ENCODE assay signal across 9 mouse cellular contexts in genomic region chr12:86686551-86687330, GRCm38 (mm10). TPM values are rescaled to one million over a fixed set of nuclear protein-coding genes. Genes with fewer than 3 reads are reported as not detected.
DNase-seq lines count a peak whose midpoint lies in the region; ATAC-seq and TF ChIP-seq lines count a peak whose summit lies in the region.
"Had no signal": no experiment of that assay in that cellular context is flagged by ENCODE, and none has a peak within 500 bp of the region (broad histone marks: within the 10 kb centered on the region; RNA-seq: fewer than 3 reads in every experiment).

No protein-coding gene starts in this region.

- TF ChIP-seq CTCF in E14TG2a.4 (conservative IDR thresholded peaks at IDR 0.05; ENCODE audit: low read length): no peak

- H3K27ac ChIP-seq in kidney, embryonic 16.5 days (ENCODE audit: low read length): peak overlapping the region; percentile 7; the same call in 1 of the 2 replicates
- H3K27ac ChIP-seq: macrophage had no signal

- 64% methylated on average over 13 of the region's 13 CpGs for WGBS in kidney, embryonic 16.5 days

- no peak overlapping the region for H3K4me3 ChIP-seq in kidney, embryonic 16.5 days (ENCODE audit: low read length)
- peak overlapping the region; percentile 46 for H3K4me3 ChIP-seq in E14TG2a.4 (replicated peaks; ENCODE audit: low read length)

- no peak for ATAC-seq in kidney, embryonic 16.5 days (ENCODE audit: low FRiP score, low TSS enrichment)
- ATAC-seq in granulocyte monocyte progenitor cell, adult 5-6 weeks (replicated peaks; ENCODE audit: poor library complexity, severe bottlenecking): peak; percentile 25
- no peak for ATAC-seq in monocyte, adult 5-6 weeks (replicated peaks; ENCODE audit: insufficient number of reproducible peaks, low FRiP score, low TSS enrichment, poor library complexity, severe bottlenecking)

- no peak for DNase-seq in kidney, postnatal 36 days
- DNase-seq in B cell, adult 2 months: peak; percentile 35 to 54
- DNase-seq in gastrocnemius, adult 8-10 months (ENCODE audit: low spot score in 2 of 2): no peak

- H3K9ac ChIP-seq in kidney, embryonic 16.5 days (replicated peaks; ENCODE audit: low read length): no peak overlapping the region

- peaks cover 3% of the 10 kb centered on the region for H3K4me1 ChIP-seq in kidney, embryonic 16.5 days (ENCODE audit: insufficient read depth, low read length)
- H3K4me1 ChIP-seq in E14TG2a.4 (replicated peaks; ENCODE audit: low read depth, low read length): peaks cover 84% of the 10 kb centered on the region

- H3K4me2 ChIP-seq in kidney, embryonic 16.5 days (replicated peaks; ENCODE audit: low read depth, low read length): no peak overlapping the region

- no peaks in the 10 kb centered on the region for H3K36me3 ChIP-seq in kidney, embryonic 16.5 days (ENCODE audit: insufficient read depth, low read length)
- H3K36me3 ChIP-seq in E14TG2a.4 (ENCODE audit: insufficient read depth, low read length): no peaks in the 10 kb centered on the region

- H3K9me3 ChIP-seq in kidney, embryonic 16.5 days (ENCODE audit: low read length): no peaks in the 10 kb centered on the region
- no peaks in the 10 kb centered on the region for H3K9me3 ChIP-seq in E14TG2a.4 (ENCODE audit: low read length)

- H3K27me3 ChIP-seq in kidney, embryonic 16.5 days (ENCODE audit: insufficient read depth, low read length): no peaks in the 10 kb centered on the region
- 0 out of 2 replicates have a peak, but pooled peaks cover 1% of the 10 kb centered on the region for H3K27me3 ChIP-seq in E14TG2a.4 (ENCODE audit: insufficient read depth, low read length)

RNA-seq across cellular contexts. Expression of gene Vash1, which starts 8.2 kb away (rescaled TPM):
- polyA plus RNA-seq in kidney, embryonic 16.5 days (2015; fragmentation: Nextera tagmentation; extraction: Ambion mirVana): 8.1 and 9.3 TPM in 2 replicates
- 0.41 TPM in 1 of 2 replicates, not detected in the other for total RNA-seq in granulocyte monocyte progenitor cell, adult 5-6 weeks (2014; fragmentation: Nextera tagmentation)
- total RNA-seq in granulocyte monocyte progenitor cell, adult 5-6 weeks (2017): 0.21 TPM in 1 of 2 replicates, not detected in the other
- total RNA-seq in monocyte, adult 5-6 weeks (2017): not detected in 3 replicates
- 1 to 10 TPM; 2.0 to 3.6 (median 3.1) TPM for total RNA-seq in gastrocnemius, adult 8-10 months (2022)
- polyA plus RNA-seq: macrophage had no signal

RNA-seq across cellular contexts. Expression of gene Angel1, which starts 39.5 kb away (rescaled TPM):
- 11.7 and 11.9 TPM in 2 replicates for polyA plus RNA-seq in kidney, embryonic 16.5 days (2015; fragmentation: Nextera tagmentation; extraction: Ambion mirVana)
- total RNA-seq in granulocyte monocyte progenitor cell, adult 5-6 weeks (2014; fragmentation: Nextera tagmentation): 7.2 and 9.7 TPM in 2 replicates
- 0.62 and 2.8 TPM in 2 replicates for total RNA-seq in granulocyte monocyte progenitor cell, adult 5-6 weeks (2017)
- total RNA-seq in monocyte, adult 5-6 weeks (2017): 1.4 to 2.0 TPM (median 1.6 TPM) in 3 replicates
- total RNA-seq in gastrocnemius, adult 8-10 months (2022): 1 to 10 TPM; 3.4 to 6.3 (median 4.8) TPM

RNA-seq across cellular contexts. Expression of gene Lrrc74a, which starts 47.4 kb away (rescaled TPM):
- polyA plus RNA-seq in kidney, embryonic 16.5 days (2015; fragmentation: Nextera tagmentation; extraction: Ambion mirVana): not detected in 2 replicates
- total RNA-seq in granulocyte monocyte progenitor cell, adult 5-6 weeks (2014; fragmentation: Nextera tagmentation): not detected in 2 replicates
- total RNA-seq in granulocyte monocyte progenitor cell, adult 5-6 weeks (2017): not detected in 2 replicates
- total RNA-seq in monocyte, adult 5-6 weeks (2017): not detected in 3 replicates
- not detected for total RNA-seq in gastrocnemius, adult 8-10 months (2022)
- polyA plus RNA-seq: intestine, embryonic 14.5 days; macrophage had no signal

Comparison
In these comparisons a context has a peak if more than half of its experiments do, and no peak if none do; other contexts are left out.
1. DNase-seq: peak in B cell, adult 2 months (2 of 2); none in kidney, postnatal 36 days (0 of 2) and gastrocnemius, adult 8-10 months (0 of 2).